Mouse (Mus musculus): ENCODE results near the gene Smg6. TPM values are rescaled to one million over a fixed set of nuclear protein-coding genes. Genes with fewer than 3 reads are reported as not detected.
A peak's percentile ranks its signal among the peaks of the same experiment; 100 is the strongest.

Gene Smg6
- polyA plus RNA-seq, 1 experiment = 39.3 TPM

DNA sequence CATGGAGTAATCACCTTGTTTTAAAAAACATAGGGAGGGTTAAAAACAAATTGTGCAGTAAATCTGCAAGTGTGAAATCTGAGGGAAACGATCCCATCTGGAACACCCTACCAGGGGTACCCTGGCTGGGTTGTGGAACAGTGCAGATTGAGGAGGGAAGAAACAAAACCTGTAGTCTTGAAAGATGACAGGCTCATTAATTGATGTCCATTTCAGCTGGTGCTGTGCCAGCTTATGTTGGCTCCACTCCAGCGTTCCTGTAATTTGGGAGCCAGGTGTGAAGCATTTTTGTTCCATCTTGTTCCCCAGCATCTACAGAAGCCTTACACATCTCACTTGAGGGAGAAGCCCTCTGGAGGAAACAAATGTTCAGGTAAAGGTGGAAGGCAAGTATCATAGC lies 153.0 kb downstream of the Smg6 start:
- TF ChIP-seq CTCF (IDR thresholded peaks at IDR 0.05; ENCODE audit: borderline replicate concordance, extremely low read depth, insufficient read depth, insufficient read length) (no peak), POLR2A (IDR thresholded peaks at IDR 0.05; ENCODE audit: borderline replicate concordance, extremely low read depth, insufficient read depth, insufficient read length, poor library complexity, severe bottlenecking) (no peak)
- peak; percentile 58 for DNase-seq (ENCODE audit: low read depth)

DNA sequence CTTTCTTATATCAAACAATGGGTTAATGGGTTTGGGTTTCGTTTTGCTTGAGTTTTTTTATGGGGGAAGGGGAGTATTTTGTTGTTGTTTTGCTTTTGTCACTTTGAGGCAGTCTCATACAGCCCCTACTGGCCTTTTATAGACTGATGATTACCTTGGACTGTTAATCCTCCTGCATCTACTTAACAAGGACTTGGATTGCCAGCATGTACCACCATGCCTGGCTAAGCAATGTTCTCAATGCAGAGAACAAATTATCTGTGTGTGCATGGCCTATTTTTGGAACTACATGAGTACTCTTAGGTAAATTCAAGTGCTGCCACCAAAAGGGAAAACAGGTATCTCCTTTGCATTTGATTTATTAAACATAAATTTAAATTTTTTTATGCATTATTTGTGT lies 157.4 kb downstream of the Smg6 start:
- TF ChIP-seq CTCF (IDR thresholded peaks at IDR 0.05; ENCODE audit: borderline replicate concordance, extremely low read depth, insufficient read depth, insufficient read length) (no peak), POLR2A (IDR thresholded peaks at IDR 0.05; ENCODE audit: borderline replicate concordance, extremely low read depth, insufficient read depth, insufficient read length, poor library complexity, severe bottlenecking) (no peak)
- DNase-seq (ENCODE audit: low read depth) = no peak

DNA sequence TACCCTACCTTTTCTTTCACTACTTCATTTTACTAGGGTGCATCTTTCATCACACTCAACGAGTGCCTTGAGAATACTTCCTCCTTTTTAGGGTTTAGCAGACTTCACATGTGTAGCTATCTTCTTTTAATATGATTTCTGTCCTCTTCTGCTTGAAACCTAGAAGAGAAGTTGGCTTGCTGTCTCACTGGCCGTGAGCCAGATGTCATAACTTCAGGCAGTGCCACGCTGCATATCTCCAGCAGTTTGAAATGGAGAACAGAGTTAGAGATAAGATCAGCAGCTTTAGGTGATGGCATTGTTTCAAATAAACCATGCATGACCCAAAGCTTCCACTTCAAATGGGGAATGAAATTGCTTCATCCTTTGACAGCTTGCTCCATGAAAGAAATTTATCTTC lies 166.5 kb downstream of the Smg6 start:
- DNase-seq (ENCODE audit: low read depth) = peak; percentile 26

DNA sequence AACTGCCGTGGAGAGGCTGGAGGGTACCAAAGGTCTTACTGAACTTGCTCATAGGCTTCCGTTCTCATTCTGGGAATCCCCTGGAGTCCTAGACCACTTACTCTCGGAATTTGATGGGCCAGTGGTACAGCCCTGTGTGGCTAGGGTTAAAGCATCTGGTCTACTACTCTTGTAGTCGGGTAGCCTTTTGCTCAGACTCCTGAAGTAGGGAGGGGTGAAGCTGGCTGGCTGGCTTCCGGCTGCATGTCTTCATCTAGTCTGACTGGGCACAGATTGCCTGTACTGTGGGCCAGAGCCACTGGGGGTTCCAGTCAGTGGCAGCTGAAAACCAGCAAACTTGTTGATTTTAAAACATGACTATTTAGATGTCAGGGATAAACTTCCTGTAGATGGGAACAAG lies 167.0 kb downstream of the Smg6 start:
- TF ChIP-seq POLR2A (IDR thresholded peaks at IDR 0.05; ENCODE audit: borderline replicate concordance, extremely low read depth, insufficient read depth, insufficient read length, poor library complexity, severe bottlenecking) (no peak), CTCF (IDR thresholded peaks at IDR 0.05; ENCODE audit: borderline replicate concordance, extremely low read depth, insufficient read depth, insufficient read length) (no peak)
- DNase-seq (ENCODE audit: low read depth) = peak; percentile 3

More for the DNA sequence above, 166.5 kb downstream of the Smg6 start:
- TF ChIP-seq CTCF (IDR thresholded peaks at IDR 0.05; ENCODE audit: borderline replicate concordance, extremely low read depth, insufficient read depth, insufficient read length) = no peak
- TF ChIP-seq POLR2A (IDR thresholded peaks at IDR 0.05; ENCODE audit: borderline replicate concordance, extremely low read depth, insufficient read depth, insufficient read length, poor library complexity, severe bottlenecking) = no peak

DNA sequence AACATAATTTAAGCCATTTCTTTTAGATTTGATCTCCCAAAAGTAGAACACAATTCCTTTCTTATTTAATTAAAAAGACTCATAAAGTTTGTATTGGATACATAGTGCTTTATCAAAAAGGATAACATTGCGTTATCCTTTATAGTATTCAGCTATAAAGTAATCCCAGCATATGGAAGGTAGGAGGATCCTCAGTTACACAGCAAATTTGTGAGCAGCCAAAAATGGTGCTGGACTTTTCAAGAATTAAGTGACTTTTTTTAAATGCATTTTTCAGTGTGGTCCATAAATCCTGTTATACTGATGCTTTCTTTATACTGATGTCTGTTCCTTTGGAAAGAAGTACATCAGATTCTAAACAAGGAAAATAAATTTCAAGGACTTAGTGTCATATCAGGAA lies 169.1 kb downstream of the Smg6 start:
- TF ChIP-seq CTCF (IDR thresholded peaks at IDR 0.05; ENCODE audit: borderline replicate concordance, extremely low read depth, insufficient read depth, insufficient read length) (no peak), POLR2A (IDR thresholded peaks at IDR 0.05; ENCODE audit: borderline replicate concordance, extremely low read depth, insufficient read depth, insufficient read length, poor library complexity, severe bottlenecking) (no peak)
- no peak for DNase-seq (ENCODE audit: low read depth)

DNA sequence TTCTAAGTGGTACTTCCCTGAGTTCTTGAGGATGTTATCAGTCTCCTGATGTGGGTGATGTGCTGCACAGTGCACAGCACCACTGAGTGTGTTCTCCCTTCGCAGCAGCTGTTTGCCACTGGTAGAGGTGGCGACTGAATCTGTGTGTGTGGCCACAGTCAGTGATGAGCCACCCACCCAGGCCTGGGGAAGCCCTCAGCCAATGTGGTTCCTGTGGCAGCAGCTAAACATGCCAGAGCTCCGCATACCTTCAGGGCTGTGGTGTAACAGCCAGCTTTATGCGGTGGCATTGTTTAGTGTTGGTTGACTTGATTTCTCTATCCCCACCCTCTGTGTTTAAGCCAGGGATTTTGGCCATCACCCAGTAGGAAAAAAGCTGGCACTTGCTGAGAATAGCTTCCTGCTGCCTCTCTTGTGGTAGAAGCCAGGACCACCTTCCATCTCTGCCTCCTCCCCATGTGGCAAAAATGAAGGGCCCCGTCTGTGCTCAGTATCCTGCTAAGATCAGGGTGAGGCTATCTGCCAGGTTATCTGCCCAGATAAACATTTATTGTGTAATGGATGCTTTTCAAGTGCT lies 177.2 kb downstream of the Smg6 start:
- DNase-seq (ENCODE audit: low read depth) = peak; percentile 36
- TF ChIP-seq CTCF (IDR thresholded peaks at IDR 0.05; ENCODE audit: borderline replicate concordance, extremely low read depth, insufficient read depth, insufficient read length) (no peak), POLR2A (IDR thresholded peaks at IDR 0.05; ENCODE audit: borderline replicate concordance, extremely low read depth, insufficient read depth, insufficient read length, poor library complexity, severe bottlenecking) (no peak)

DNA sequence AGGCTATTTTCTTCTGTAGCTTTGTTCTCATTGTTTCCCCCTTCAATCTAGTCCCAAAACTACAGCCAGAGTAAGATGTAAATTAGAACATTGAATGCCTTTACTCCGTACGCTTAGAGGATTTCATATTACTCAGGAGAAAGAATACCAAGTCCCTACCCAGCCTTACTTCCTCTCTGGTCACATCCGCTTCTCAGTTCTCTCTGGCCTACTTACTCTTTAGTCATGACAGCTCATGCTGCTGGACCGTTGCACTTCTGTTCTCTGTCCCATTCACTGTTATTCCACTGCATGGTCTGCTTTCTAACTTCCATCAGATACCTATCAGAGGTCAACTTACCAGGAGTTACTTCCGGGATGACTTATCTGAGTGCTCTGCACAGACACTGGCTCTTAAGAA lies 181.0 kb downstream of the Smg6 start:
- DNase-seq (ENCODE audit: low read depth) = no peak
- no peak for TF ChIP-seq POLR2A (IDR thresholded peaks at IDR 0.05; ENCODE audit: borderline replicate concordance, extremely low read depth, insufficient read depth, insufficient read length, poor library complexity, severe bottlenecking)
- no peak for TF ChIP-seq CTCF (IDR thresholded peaks at IDR 0.05; ENCODE audit: borderline replicate concordance, extremely low read depth, insufficient read depth, insufficient read length)

DNA sequence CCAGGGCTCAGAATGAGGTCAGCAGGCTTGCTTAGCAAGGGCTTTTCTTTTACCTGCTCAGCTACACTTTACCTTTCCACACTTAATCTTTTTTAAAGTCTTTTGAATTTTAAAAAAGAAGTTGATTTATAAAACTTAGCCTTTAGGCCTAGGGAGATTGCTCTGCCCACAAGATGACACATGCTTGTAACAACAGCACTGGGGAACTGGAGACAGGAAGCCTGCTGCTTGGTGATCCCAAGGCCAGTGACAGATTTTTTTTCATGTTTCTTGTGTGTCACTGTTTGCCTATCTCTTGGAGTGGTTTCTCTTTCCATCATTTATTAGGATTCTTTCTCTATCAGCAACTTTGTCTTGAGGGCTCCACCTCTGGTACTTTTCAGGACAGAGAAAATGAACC lies 183.3 kb downstream of the Smg6 start:
- DNase-seq (ENCODE audit: low read depth) = no peak
- TF ChIP-seq CTCF (IDR thresholded peaks at IDR 0.05; ENCODE audit: borderline replicate concordance, extremely low read depth, insufficient read depth, insufficient read length) (no peak), POLR2A (IDR thresholded peaks at IDR 0.05; ENCODE audit: borderline replicate concordance, extremely low read depth, insufficient read depth, insufficient read length, poor library complexity, severe bottlenecking) (no peak)

DNA sequence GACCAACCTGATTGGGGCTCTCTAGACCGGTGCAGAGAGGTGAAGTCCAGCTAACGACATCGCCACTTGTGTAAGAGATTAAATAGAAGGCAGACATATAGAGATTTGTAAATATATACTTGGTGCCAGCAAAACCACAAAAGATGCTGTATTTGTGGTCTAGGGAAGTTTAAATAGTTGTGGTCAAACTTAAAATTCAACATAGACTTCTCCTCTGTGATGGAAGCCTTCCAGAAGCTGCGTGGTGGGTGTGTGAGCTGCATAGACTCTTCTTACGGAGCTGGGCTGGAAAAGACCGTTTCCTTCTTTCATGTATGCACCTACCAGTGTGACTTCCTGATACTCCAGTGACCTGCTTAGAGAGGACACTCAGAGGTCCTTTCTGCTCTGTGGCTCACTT lies 190.8 kb downstream of the Smg6 start:
- TF ChIP-seq CTCF (IDR thresholded peaks at IDR 0.05; ENCODE audit: borderline replicate concordance, extremely low read depth, insufficient read depth, insufficient read length) (no peak), POLR2A (IDR thresholded peaks at IDR 0.05; ENCODE audit: borderline replicate concordance, extremely low read depth, insufficient read depth, insufficient read length, poor library complexity, severe bottlenecking) (no peak)
- no peak for DNase-seq (ENCODE audit: low read depth)

DNA sequence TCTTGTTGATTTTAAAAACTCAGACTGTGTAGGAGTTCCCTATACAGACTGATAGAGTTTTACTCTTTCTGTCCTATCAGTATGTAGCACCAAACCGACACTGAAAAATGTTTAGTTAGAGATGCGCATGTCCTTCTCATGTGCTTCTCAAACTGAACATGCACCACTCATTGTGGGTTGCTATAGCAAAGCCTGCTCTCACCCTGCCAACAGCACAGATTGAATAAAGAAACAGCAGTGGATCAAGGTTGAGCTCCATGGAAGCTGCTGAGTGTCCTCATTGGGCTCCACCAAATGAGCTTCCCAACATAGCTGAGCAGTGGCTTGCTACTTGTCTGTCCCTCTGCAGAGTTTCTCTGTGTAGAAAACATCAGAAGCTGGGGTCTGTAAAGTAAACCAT lies 192.5 kb downstream of the Smg6 start:
- TF ChIP-seq POLR2A (IDR thresholded peaks at IDR 0.05; ENCODE audit: borderline replicate concordance, extremely low read depth, insufficient read depth, insufficient read length, poor library complexity, severe bottlenecking) (no peak), CTCF (IDR thresholded peaks at IDR 0.05; ENCODE audit: borderline replicate concordance, extremely low read depth, insufficient read depth, insufficient read length) (no peak)
- DNase-seq (ENCODE audit: low read depth) = no peak

DNA sequence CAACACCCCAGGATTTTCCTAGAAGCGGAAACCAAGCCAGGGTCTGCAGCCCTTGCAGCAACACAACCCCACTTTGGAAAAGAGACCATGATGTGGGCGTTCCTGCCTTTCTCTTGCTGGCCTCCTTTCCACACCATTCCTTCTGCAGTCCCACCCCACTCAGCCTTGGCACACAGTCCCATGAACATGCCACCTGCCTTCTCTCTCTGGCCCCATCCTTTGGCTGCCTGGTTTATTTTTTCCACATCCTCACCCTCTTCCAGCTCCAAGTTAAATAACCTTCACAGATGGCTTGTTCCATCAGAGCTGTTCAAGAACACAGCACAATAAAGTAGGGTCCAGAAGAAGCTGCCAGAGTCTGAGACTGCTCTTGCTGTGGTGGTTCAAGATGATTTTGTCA lies 193.7 kb downstream of the Smg6 start:
- no peak for DNase-seq (ENCODE audit: low read depth)
- TF ChIP-seq POLR2A (IDR thresholded peaks at IDR 0.05; ENCODE audit: borderline replicate concordance, extremely low read depth, insufficient read depth, insufficient read length, poor library complexity, severe bottlenecking) (no peak), CTCF (IDR thresholded peaks at IDR 0.05; ENCODE audit: borderline replicate concordance, extremely low read depth, insufficient read depth, insufficient read length) (no peak)

DNA sequence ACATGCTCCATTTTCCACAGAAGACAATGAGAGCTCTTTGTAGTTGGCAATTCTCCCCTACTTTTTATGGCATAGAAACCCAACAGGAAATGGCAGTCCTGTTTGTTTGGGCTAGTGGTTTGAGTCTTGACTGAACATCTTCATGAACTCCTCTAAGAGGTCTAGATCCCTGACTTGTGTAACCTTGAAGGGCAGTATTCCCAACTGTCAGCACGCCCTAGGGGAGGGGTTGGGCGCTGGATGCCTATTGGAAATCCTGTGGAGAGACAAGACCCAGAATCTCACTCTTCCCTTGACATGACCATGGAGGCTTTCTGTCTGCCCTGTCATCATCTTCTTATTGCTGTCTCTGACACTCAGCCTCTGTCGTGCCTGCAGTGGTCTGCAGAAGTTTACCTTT lies 194.2 kb downstream of the Smg6 start:
- TF ChIP-seq CTCF (IDR thresholded peaks at IDR 0.05; ENCODE audit: borderline replicate concordance, extremely low read depth, insufficient read depth, insufficient read length) (no peak), POLR2A (IDR thresholded peaks at IDR 0.05; ENCODE audit: borderline replicate concordance, extremely low read depth, insufficient read depth, insufficient read length, poor library complexity, severe bottlenecking) (no peak)
- no peak for DNase-seq (ENCODE audit: low read depth)

All from brain, embryonic 14.5 days (tissue).